Mouse (Mus musculus) layer of hippocampus, postnatal 36 days (tissue): ENCODE measurements around the gene A630095N17Rik. TPM values are rescaled to one million over a fixed set of nuclear protein-coding genes. Genes with fewer than 3 reads are reported as not detected.
"Not testable (repeated sequence)": the region's sequence is repeated elsewhere in the genome, so short reads cannot be mapped to it uniquely, and the experiment has no call there.

ENCODE experiments used
- DNase-seq, 2 experiments: peaks; one replicate each; pipeline ENCODE4 v3.0.0; 2022
- total RNA-seq, 2 experiments: library from RNA; stranded (reverse); gene quantifications; 2 replicates each; pipeline ENCODE4 v1.2.3; 2021

Gene A630095N17Rik
- total RNA-seq, 2 experiments from 2014 or later = not detected

GRCm38 (mm10) chr1:75243411-75243810 lies 11.5 kb upstream of the A630095N17Rik start:
- no peak for DNase-seq

DNA sequence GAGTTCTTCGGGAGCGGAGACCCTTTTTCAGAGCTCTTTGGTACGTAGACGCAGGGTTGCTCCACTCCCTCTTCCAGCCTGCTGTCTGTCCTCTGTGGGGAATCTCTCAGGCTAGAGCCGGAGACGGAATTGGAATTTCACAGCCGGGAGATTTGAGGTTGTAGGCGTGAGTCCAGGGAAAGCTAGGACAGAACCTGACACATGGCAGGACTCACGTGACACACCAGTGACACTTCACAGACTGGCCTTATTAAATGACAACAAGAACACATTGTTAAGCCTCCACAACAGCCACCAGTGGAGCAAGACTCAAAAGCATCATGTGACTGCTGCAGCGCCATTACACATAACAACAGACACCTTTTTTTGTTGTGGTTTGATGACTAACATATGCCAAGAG lies 7.7 kb upstream of the A630095N17Rik start:
- no peak for DNase-seq

- DNase-seq = peak; percentile 82 to 83
Measured at GRCm38 (mm10) chr1:75236117-75237050, 4.5 kb upstream of the A630095N17Rik start, which contains the start of gene Dnajb2. TSS of gene Dnajb2 (plus strand) at chr1:75236406.

GRCm38 (mm10) chr1:75234606-75235005 lies 2.7 kb upstream of the A630095N17Rik start:
- DNase-seq = peak in 1 of 2 experiments; percentile 71

GRCm38 (mm10) chr1:75232489-75232888 lies 587 bp upstream of the A630095N17Rik start:
- not testable (repeated sequence) for DNase-seq

- DNase-seq = no peak
Measured at GRCm38 (mm10) chr1:75231224-75231623, 678 bp downstream of the A630095N17Rik start.

DNA sequence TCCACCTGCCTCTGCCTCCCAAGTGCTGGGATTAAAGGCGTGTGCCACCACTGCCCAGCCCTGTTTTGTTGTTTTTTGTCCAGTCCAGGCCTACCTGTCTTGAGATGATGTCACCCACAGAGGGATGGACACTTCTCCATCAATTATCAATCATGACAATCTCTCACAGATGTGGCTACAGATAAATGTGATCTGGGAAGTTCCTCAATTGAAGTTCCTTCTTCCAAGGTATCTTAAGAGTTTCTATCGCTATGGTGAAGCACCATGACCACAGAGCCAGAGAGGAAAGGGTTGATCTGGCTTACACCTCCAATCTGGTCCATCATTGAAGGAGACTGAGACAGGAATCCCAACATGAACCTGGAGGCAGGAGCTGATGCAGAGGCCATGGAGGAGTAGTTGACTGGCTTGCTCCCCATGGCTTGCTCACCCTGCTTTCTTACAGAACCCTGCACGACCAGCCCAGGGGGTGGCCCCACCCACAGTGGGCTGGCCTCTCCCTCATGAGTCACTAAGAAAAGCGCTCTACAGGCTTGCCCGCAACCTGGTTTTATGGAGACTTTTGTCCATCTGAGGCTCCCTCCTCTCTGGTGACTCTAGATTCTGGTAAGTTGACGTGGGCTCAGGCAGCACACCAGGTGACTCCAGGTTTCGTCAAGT lies 1.4 kb downstream of the A630095N17Rik start:
- no peak for DNase-seq

DNA sequence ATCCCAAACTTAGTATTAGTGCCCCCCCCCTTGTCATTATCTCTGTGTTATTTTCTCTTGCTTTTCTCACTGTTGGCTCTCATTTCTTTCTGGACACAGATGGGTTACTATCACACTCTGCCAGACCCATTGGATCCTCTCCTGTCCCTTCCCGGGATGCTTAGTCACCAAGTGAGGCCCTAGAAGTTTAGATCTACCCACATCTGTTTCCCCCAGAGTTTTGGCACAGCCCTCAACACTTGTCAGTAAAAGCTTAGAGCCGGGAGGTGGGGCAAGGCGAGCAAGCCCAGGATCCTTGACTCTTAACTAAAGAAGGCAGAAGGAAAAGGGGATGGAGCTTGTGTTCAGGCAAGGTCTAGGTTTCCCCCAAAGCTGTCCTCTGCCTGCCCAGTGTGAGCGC lies 2.7 kb downstream of the A630095N17Rik start:
- DNase-seq = no peak

- DNase-seq = no peak
Measured at GRCm38 (mm10) chr1:75227653-75228052, 4.2 kb downstream of the A630095N17Rik start.

- no peak for DNase-seq
Measured at GRCm38 (mm10) chr1:75226138-75226537, 5.8 kb downstream of the A630095N17Rik start.

- no peak for DNase-seq
Measured at GRCm38 (mm10) chr1:75225473-75225872, 6.4 kb downstream of the A630095N17Rik start.

GRCm38 (mm10) chr1:75223532-75223931 lies 8.4 kb downstream of the A630095N17Rik start:
- DNase-seq = no peak

- DNase-seq = no peak
Measured at GRCm38 (mm10) chr1:75222926-75223325, 9.0 kb downstream of the A630095N17Rik start.

DNA sequence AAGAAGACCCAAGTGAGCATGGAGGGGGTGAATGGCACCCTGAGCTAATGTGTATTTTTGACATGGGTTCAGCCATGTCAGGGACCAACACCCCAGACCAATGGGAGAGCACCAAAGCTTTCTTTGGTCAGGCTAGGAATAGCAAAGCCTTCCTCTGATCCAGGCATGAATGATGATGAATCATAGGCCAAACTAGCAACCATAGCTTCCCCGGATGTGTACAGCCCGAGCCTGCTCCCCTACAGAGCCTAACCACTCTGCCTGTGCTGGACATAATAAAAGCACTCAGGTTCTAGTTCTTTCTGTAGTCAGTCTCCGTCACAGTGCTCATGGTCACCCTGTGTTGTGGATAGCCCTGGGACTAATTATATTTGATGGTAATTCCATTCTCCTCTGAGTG lies 10.4 kb downstream of the A630095N17Rik start:
- DNase-seq = no peak

DNA sequence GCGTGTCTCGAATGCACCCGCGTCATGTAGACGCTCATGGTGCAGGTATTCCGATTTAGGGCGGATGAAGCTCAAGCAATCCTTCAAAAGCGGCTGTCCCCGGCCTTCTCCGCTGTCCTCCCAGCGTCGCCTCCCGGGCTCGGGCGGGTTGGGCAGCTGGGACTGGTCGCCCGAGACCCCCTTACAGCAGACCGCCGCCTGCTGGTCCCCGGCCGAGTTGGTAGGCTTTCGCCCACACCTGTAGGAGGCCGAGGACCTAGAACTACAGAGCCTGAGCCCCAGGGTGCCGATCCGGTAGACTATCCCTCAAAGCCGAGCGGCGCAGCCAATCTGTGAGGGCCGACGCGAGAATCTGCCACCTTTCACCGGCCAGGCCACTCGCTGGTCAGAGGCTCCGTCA lies 12.4 kb downstream of the A630095N17Rik start, which contains the start of gene Tuba4a:
Gene Tuba4a, minus strand, starts transcription at position 335 of the 400 bp plus-strand sequence.
- no peak for DNase-seq

DNA sequence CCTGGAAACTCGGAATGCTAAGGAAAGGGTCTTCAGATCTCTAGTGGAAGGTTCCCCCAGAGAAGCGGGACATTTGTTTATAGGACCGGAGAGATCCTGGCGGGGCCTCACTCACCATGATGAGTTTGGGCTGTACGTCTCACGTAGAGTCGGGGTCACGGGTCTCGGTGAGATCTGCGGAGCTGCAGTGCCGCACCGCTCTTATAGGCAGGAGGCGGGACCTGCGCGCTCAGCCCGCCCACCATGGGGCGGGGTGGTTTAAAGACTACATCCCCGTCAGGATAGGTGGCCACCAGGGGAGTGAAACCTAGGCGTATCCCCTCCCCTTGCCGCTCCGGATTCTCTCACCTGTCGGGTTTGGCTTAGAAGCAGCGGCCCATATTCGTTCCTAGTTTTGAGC lies 12.8 kb downstream of the A630095N17Rik start:
- DNase-seq = peak; percentile 90 to 91

DNA sequence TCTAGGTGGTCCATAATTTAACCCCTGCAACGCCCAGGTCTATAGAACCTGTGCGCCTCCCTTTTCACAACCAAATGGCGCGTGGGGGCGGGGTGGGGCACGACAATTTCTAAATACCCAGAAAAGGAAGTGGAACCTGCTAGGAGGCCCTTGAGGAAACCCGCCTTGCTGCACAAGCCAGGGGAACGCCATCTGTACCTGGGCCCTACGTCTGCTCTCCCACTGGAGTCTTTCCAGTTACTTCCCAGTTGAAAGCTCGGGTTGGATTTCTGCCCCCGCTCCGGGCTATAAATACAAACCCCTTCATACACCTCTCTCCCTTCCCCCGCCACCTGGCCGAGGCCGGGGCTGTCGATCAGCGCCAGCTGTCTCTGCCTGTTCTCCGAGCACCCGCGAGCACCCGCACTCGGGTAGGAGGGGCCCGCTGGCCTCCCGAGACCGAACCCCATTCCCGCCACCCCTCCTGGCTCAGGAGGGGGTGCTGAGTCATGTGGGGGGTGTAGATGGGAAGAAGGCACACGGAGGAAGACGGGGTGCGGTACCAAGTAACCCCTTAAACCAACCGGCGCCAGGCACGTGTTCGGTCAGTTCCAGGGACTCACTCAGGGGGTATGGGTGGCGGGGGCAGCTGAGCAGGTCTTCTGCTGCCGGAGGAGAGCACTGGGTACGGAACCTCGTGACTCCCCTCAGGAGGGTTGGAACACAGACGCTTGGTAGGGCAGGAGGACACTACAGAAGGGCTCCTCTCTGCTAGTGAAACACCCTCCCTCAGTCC lies 13.5 kb downstream of the A630095N17Rik start:
- DNase-seq = peak; percentile 55 to 61

GRCm38 (mm10) chr1:75217893-75218226 lies 14.0 kb downstream of the A630095N17Rik start:
- DNase-seq = peak in 1 of 2 experiments; percentile 45

DNA sequence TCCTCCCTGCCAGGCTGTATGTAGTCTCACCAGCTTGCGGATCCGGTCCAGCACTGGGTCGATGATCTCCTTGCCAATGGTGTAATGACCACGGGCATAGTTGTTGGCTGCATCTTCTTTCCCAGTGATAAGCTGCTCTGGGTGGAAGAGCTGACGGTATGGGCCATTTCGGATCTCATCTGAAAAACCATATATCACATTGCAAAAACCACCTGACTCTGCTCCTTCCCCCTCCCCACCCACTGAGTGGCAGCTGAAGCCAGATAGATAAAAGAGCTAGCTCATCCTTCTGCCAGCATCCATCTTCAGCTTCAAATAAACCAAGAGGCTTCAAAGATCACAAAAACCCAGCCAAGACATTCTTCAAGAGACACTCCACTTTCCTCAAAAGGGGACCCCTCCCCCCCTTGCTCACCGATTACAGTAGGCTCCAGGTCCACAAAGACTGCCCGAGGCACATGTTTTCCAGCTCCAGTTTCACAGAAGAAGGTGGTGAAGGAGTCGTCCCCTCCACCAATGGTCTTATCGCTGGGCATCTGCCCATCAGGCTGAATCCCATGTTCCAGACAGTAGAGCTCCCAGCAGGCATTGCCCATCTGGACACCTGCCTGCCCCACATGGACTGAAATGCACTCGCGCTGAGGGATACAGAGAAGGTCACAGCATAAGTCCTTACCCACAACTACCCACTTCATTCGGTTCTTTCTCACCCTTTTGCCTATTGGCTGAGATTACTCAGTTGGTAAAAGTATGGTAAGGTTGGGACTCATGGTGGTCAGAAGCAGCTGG lies 14.9 kb downstream of the A630095N17Rik start:
- peak in 1 of 2 experiments; percentile 9 for DNase-seq

GRCm38 (mm10) chr1:75215785-75216184 lies 16.1 kb downstream of the A630095N17Rik start:
- peak in 1 of 2 experiments; percentile 9 for DNase-seq

GRCm38 (mm10) chr1:75214886-75215285 lies 17.0 kb downstream of the A630095N17Rik start:
- DNase-seq = peak; percentile 65 to 69

- peak in 1 of 2 experiments; percentile 5 for DNase-seq
Measured at GRCm38 (mm10) chr1:75214442-75214841, 17.5 kb downstream of the A630095N17Rik start.
